Mouse (Mus musculus) forebrain, postnatal 0 days (tissue): ENCODE results near the gene Lrrc26. TPM values are rescaled to one million over a fixed set of nuclear protein-coding genes. Genes with fewer than 3 reads are reported as not detected.

Experiments
- ATAC-seq: fragments of 200-750 bp; cut with Nextera tagmentation; 2 replicates; pipeline ENCODE4 v1.8.0; 2017; ENCODE audit warnings: mild to moderate bottlenecking, moderate library complexity
- DNase-seq: peaks from one replicate; pipeline ENCODE4 v3.0.0-alpha.2; 2015
- H3K27ac ChIP-seq: fragments of 300-500 bp; sonication (generic); 2 replicates; pipeline ENCODE4 v1.5.1; 2014; ENCODE audit warnings: low read depth, mild to moderate bottlenecking, antibody characterized with exemption, low read length, moderate library complexity, mixed read lengths
- H3K27me3 ChIP-seq: fragments of 300-500 bp; sonication (generic); 2 replicates; pipeline ENCODE4 v1.6.1; 2014; ENCODE audit warnings: mild to moderate bottlenecking, low read length, mixed read lengths; ENCODE audit not compliant: insufficient read depth
- H3K36me3 ChIP-seq: fragments of 300-500 bp; sonication (generic); 2 replicates; pipeline ENCODE4 v1.6.1; 2014; ENCODE audit warnings: mild to moderate bottlenecking, moderate library complexity; ENCODE audit not compliant: insufficient read depth
- H3K4me1 ChIP-seq: fragments of 300-500 bp; sonication (generic); 2 replicates; pipeline ENCODE4 v1.6.1; 2014; ENCODE audit warnings: antibody characterized with exemption; ENCODE audit not compliant: insufficient read depth
- H3K4me2 ChIP-seq: fragments of 300-500 bp; sonication (generic); 2 replicates; pipeline ENCODE4 v1.6.1; 2014; ENCODE audit warnings: low read depth, mild to moderate bottlenecking, moderate library complexity
- H3K4me3 ChIP-seq: fragments of 300-500 bp; sonication (generic); 2 replicates; pipeline ENCODE4 v1.5.1; 2014; ENCODE audit warnings: low read depth, low read length, mixed read lengths
- H3K9ac ChIP-seq: fragments of 300-500 bp; sonication (generic); 2 replicates; pipeline ENCODE4 v1.6.1; 2014; ENCODE audit warnings: mild to moderate bottlenecking
- H3K9me3 ChIP-seq: fragments of 300-500 bp; sonication (generic); 2 replicates; pipeline ENCODE4 v1.6.1; 2016; ENCODE audit warnings: low read length
- CTCF ChIP-seq: sonication (generic); IDR thresholded peaks from 2 replicates; pipeline ENCODE4 v1.5.1; 2016; ENCODE audit warnings: antibody characterized with exemption, control low read depth, low read depth
- WGBS: fragments of 180-500 bp; shearing (Covaris S2); extraction: QIAGEN DNeasy Blood & Tissue Kit; methylation state at CpG from one replicate; pipeline ENCODE4 v1.1.7; 2014; 5-methylcytosine and 5-hydroxymethylcytosine counted together
- polyA plus RNA-seq: library from polyadenylated mRNA; unstranded; fragments of >200 nt; fragmentation: Nextera tagmentation; extraction: Ambion mirVana; gene quantifications from 2 replicates; pipeline ENCODE4 v1.2.1, GENCODE M21; 2015
- total RNA-seq: library from RNA; depleted of rRNA; stranded (reverse); fragments of >200 nt; gene quantifications from 2 replicates; pipeline ENCODE4 v1.2.3, GENCODE M21; 2014

The Lrrc26 gene
- total and polyA plus RNA-seq, 2 experiments from 2014 or later: not detected

DNA sequence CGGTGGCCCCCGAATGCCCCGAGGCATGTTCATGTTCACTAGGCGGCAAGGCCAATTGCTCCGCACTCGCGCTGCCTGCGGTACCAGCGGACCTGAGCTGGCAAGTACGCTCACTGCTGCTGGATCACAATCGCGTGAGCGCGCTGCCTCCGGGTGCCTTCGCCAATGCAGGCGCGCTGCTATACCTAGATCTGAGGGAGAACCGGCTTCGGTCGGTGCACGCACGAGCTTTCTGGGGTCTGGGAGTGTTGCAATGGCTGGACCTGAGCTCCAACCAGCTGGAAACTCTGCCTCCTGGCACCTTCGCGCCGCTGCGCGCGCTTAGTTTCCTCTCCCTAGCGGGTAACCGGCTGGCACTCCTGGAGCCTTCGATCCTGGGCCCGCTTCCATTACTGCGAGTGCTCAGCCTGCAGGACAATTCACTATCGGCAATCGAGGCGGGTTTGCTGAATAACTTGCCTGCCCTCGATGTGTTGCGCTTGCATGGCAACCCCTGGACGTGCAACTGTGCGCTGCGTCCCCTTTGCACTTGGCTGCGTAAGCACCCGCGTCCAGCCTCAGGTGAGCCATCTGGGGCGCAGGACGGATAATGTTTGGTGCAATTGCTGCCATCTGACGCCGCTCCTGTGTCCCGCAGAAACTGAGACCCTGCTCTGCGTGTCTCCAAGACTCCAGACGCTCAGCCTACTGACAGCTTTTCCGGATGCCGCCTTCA, 543 bp downstream of the Lrrc26 start:
- Histone ChIP-seq H3K27ac (no peak overlapping the region), H3K27me3 (peaks cover 39% of the 10 kb centered on the region), H3K9me3 (no peaks in the 10 kb centered on the region), H3K9ac (peak overlapping the region; percentile 48), H3K4me1 (peaks cover 8% of the 10 kb centered on the region; the same call in 1 of the 2 replicates), H3K4me2 (peak overlapping the region; percentile 60), H3K36me3 (peaks cover 22% of the 10 kb centered on the region), H3K4me3 (peak overlapping the region; percentile 28)
- 1% methylated on average over 54 of the region's 54 CpGs for WGBS
- no peak for TF ChIP-seq CTCF
- ATAC-seq: peak; percentile 58
- peak; percentile 78 for DNase-seq

DNA sequence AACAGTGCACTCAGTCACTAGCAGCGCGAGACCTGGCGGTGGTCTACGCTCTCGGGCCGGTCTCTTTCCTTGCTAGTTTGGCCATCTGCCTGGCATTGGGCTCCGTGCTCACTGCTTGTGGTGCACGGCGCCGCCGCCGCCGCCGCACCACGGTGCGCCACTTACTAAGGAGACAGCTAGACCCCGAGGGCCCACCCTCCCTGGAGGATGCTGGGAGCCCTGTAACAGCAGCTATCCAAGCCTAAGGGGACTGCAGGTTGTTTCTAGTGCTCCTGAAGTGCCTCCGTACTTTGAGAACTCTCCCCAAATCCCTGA, 1.1 kb downstream of the Lrrc26 start:
- Histone ChIP-seq H3K27me3 (peaks cover 39% of the 10 kb centered on the region), H3K36me3 (peaks cover 22% of the 10 kb centered on the region), H3K4me3 (peak overlapping the region; percentile 28), H3K9me3 (no peaks in the 10 kb centered on the region), H3K4me1 (peaks cover 8% of the 10 kb centered on the region; the same call in 1 of the 2 replicates), H3K4me2 (peak overlapping the region; percentile 60), H3K9ac (peak overlapping the region; percentile 48; the same call in 1 of the 2 replicates), H3K27ac (no peak overlapping the region)
- WGBS: under 1% methylated on average over 18 of the region's 18 CpGs
- TF ChIP-seq CTCF: no peak
- DNase-seq (peak; percentile 66), ATAC-seq (peak; percentile 57)

DNA sequence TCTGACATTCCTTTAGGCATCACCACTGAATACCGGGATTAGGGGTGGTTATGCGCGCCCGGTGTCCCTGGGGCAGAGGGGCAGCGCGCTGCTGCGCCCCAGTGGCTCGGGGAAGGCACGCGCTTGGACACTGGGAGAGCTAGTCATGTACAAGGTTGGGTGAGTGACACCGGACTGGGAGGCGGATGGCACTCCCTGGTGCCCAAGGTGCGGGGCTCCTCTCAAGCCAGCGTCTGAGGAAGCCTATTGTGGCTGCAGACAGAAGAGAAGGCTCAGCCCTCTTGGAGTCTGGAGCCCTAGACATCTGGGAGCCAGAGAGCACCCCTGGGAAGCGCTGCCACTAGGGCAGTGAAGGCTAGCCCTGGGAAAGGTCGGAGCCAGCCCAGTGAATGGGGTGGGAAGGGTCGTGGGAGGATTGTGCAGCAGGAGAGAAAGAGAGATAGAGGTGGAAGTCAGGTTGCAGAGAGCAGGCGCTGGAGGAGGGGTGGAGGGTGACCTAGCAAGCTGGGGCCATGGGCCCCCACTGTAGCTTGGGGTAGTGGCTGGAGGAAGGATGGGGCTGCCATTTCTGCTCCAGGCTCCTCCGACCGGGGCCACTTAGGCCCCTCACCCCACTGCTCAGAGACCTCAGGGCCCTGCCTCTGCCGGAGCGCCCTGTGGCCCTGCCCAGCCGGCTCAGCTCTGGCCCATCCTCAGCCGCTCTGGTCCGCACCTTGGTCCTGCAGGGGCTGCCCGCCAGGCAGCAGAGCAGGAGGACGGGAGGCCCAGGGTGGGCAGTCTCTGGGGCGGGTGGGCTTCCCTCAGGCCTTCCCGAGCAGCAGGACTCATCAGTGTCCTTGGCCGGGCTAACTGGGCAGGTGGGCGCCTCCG, 1.7 kb downstream of the Lrrc26 start:
- Histone ChIP-seq H3K27ac (no peak overlapping the region), H3K9ac (peak overlapping the region; percentile 48; the same call in 1 of the 2 replicates), H3K4me2 (peak overlapping the region; percentile 60), H3K27me3 (peaks cover 39% of the 10 kb centered on the region), H3K36me3 (peaks cover 26% of the 10 kb centered on the region), H3K9me3 (no peaks in the 10 kb centered on the region), H3K4me1 (peaks cover 8% of the 10 kb centered on the region; the same call in 1 of the 2 replicates), H3K4me3 (0 out of 2 replicates have a peak overlapping the region, but pooled peaks have one; percentile 28)
- 6% methylated on average over 32 of the region's 32 CpGs for WGBS
- no peak for TF ChIP-seq CTCF
- DNase-seq (no peak), ATAC-seq (peak; percentile 0; the same call in 1 of the 2 replicates)

DNA sequence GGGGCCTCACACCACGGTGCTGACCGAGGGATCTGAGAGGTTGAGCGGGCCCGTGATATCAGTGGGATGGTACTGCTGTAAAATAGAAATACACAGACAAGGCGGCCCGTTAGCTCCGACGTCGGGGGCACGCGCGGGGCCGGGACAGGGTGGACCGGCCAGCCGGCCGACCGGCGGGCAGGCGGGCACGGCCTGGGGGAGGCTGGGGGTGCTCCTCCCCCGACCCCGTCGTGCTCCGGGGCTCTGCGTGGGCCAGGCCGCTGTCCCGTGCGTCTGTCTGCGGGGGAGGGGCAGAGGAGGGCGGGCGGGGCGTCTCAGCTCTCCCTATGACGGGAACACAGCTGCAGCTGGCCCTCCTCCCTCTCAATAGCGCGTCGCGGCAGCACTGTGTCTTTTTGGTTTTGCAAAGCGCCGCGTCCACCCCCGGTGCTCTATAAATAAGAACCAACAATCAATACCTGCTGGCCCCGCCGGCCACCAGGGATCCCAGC, 2.4 kb downstream of the Lrrc26 start:
- peaks cover 8% of the 10 kb centered on the region; the same call in 1 of the 2 replicates for H3K4me1 ChIP-seq
- H3K27ac ChIP-seq: no peak overlapping the region
- 14% methylated on average over 34 of the region's 43 CpGs for whole genome bisulfite sequencing
- H3K36me3 ChIP-seq: peaks cover 28% of the 10 kb centered on the region
- H3K9me3 ChIP-seq: no peaks in the 10 kb centered on the region
- DNase-seq (no peak), ATAC-seq (no peak)
- TF ChIP-seq CTCF: no peak
- H3K4me3 ChIP-seq: peak overlapping the region; percentile 19; the same call in 1 of the 2 replicates
- H3K9ac ChIP-seq: 0 out of 2 replicates have a peak overlapping the region, but pooled peaks have one; percentile 22
- H3K27me3 ChIP-seq: peaks cover 39% of the 10 kb centered on the region
- peak overlapping the region; percentile 40 for H3K4me2 ChIP-seq

DNA sequence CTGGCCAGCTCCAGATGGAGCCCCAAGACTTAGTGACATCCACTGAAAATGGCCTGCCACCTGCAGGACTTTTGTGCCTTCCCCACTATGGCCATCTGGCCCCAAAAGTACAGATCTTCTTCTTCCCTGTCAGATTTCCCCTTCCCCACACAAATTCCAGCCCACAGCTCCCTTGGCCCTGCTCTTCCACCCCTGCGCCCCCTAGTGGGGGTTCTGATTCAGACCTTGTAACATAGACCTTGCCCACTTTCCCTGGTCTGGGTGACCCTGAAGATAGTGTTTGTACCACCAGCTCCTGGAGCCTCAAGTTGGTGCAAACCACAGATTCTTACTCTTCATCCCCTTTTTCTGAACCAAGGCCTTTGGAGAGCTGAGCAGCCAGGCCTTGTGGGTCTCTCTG, 3.1 kb downstream of the Lrrc26 start:
- H3K36me3 ChIP-seq: peaks cover 36% of the 10 kb centered on the region
- H3K9ac ChIP-seq: no peak overlapping the region
- ATAC-seq (no peak), DNase-seq (peak; percentile 61)
- H3K4me3 ChIP-seq: no peak overlapping the region
- peak overlapping the region; percentile 40; the same call in 1 of the 2 replicates for H3K4me2 ChIP-seq
- H3K4me1 ChIP-seq: peaks cover 8% of the 10 kb centered on the region; the same call in 1 of the 2 replicates
- peak; percentile 85 for TF ChIP-seq CTCF
- H3K9me3 ChIP-seq: no peaks in the 10 kb centered on the region
- 0% methylated on average over 1 of the region's 1 CpGs for WGBS
- H3K27ac ChIP-seq: no peak overlapping the region
- peaks cover 39% of the 10 kb centered on the region for H3K27me3 ChIP-seq

DNA sequence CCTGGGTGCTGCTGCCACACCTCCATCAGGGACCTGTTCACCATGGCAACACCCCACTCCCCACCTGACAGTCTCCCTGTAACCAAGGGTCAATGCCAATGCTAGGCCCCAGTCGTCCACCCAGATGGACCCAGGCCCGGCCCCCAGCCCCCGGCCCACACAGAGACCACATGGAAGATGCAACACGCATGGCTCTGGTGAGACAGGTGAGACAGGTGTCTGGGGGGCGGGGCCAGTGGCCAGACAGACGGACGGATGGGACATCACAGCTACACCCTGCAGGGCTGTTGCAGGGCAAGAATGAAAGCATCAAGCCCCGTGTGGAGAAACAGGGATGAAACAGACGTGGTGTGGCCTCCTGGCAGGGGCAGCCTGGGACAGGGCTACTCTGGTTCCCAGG, 4.0 kb downstream of the Lrrc26 start:
- TF ChIP-seq CTCF: no peak
- ATAC-seq (no peak), DNase-seq (no peak)
- Histone ChIP-seq H3K9me3 (no peaks in the 10 kb centered on the region), H3K36me3 (peaks cover 41% of the 10 kb centered on the region), H3K9ac (no peak overlapping the region), H3K4me1 (peaks cover 8% of the 10 kb centered on the region; the same call in 1 of the 2 replicates), H3K4me3 (no peak overlapping the region), H3K27me3 (peaks cover 39% of the 10 kb centered on the region), H3K27ac (no peak overlapping the region), H3K4me2 (no peak overlapping the region)
- 74% methylated on average over 9 of the region's 9 CpGs for WGBS
